Mouse (Mus musculus): ENCODE measurements around the gene Mast4. TPM values are rescaled to one million over a fixed set of nuclear protein-coding genes. Genes with fewer than 3 reads are reported as not detected.

Mast4 gene
- total RNA-seq, 2 experiments from 2014 or later, result 57.3 to 62.4 TPM

- intact Hi-C loops (cut with DNase I), result no loop called here
Measured at GRCm38 (mm10) chr13:102805190-102805589, 529.1 kb downstream of the Mast4 start.

GRCm38 (mm10) chr13:102803206-102803605 is 531.1 kb downstream of the Mast4 start:
- DNase-seq (ENCODE audit: extremely low spot score in 1 of 2, low spot score in 2 of 2), result no peak
- no peak overlapping the region for H3K27ac ChIP-seq
- no peak for TF ChIP-seq CTCF (IDR thresholded peaks at IDR 0.05)
- H3K4me3 ChIP-seq, result no peak overlapping the region
- intact Hi-C loops (cut with DNase I), result no loop called here

More at GRCm38 (mm10) chr13:102805190-102805589, 529.1 kb downstream of the Mast4 start:
- no peak for TF ChIP-seq CTCF (IDR thresholded peaks at IDR 0.05)
- Histone ChIP-seq H3K4me3 (no peak overlapping the region), H3K27ac (no peak overlapping the region)
- no peak for DNase-seq (ENCODE audit: extremely low spot score in 1 of 2, low spot score in 2 of 2)

GRCm38 (mm10) chr13:102792157-102792556 is 542.1 kb downstream of the Mast4 start:
- no peak; the same call in 1 of the 2 replicates for TF ChIP-seq CTCF (IDR thresholded peaks at IDR 0.05)
- no peak for DNase-seq (ENCODE audit: extremely low spot score in 1 of 2, low spot score in 2 of 2)
- no peak overlapping the region for H3K27ac ChIP-seq
- no peak overlapping the region for H3K4me3 ChIP-seq
- intact Hi-C loops (cut with DNase I), result no loop called here

GRCm38 (mm10) chr13:102790601-102791155 is 543.6 kb downstream of the Mast4 start:
- TF ChIP-seq CTCF (IDR thresholded peaks at IDR 0.05), result no peak
- Histone ChIP-seq H3K27ac (no peak overlapping the region), H3K4me3 (no peak overlapping the region)
- DNase-seq (ENCODE audit: extremely low spot score in 1 of 2, low spot score in 2 of 2), result no peak
- intact Hi-C loops (cut with DNase I), result no loop called here

- H3K27ac ChIP-seq, result no peak overlapping the region
- no peak for DNase-seq (ENCODE audit: extremely low spot score in 1 of 2, low spot score in 2 of 2)
- TF ChIP-seq CTCF (IDR thresholded peaks at IDR 0.05), result no peak
- no peak overlapping the region for H3K4me3 ChIP-seq
- intact Hi-C loops (cut with DNase I), result no loop called here
Measured at GRCm38 (mm10) chr13:102786666-102787230, 547.5 kb downstream of the Mast4 start.

- TF ChIP-seq CTCF (IDR thresholded peaks at IDR 0.05), result no peak
- Histone ChIP-seq H3K4me3 (no peak overlapping the region), H3K27ac (no peak overlapping the region)
- DNase-seq (ENCODE audit: extremely low spot score in 1 of 2, low spot score in 2 of 2), result no peak
- intact Hi-C loops (cut with DNase I), result no loop called here
Measured at GRCm38 (mm10) chr13:102783531-102784310, 550.6 kb downstream of the Mast4 start.

GRCm38 (mm10) chr13:102779275-102779674 is 555.0 kb downstream of the Mast4 start:
- H3K4me3 ChIP-seq, result no peak overlapping the region
- no peak for TF ChIP-seq CTCF (IDR thresholded peaks at IDR 0.05)
- no peak for DNase-seq (ENCODE audit: extremely low spot score in 1 of 2, low spot score in 2 of 2)
- no peak overlapping the region for H3K27ac ChIP-seq
- intact Hi-C loops (cut with DNase I), result no loop called here

- intact Hi-C loops (cut with DNase I), result no loop called here
- TF ChIP-seq CTCF (IDR thresholded peaks at IDR 0.05), result no peak
- Histone ChIP-seq H3K27ac (no peak overlapping the region), H3K4me3 (no peak overlapping the region)
- no peak for DNase-seq (ENCODE audit: extremely low spot score in 1 of 2, low spot score in 2 of 2)
Measured at GRCm38 (mm10) chr13:102778859-102779258, 555.4 kb downstream of the Mast4 start.

GRCm38 (mm10) chr13:102775506-102775905 is 558.8 kb downstream of the Mast4 start:
- Histone ChIP-seq H3K4me3 (no peak overlapping the region), H3K27ac (no peak overlapping the region)
- no peak for TF ChIP-seq CTCF (IDR thresholded peaks at IDR 0.05)
- intact Hi-C loops (cut with DNase I), result no loop called here
- DNase-seq (ENCODE audit: extremely low spot score in 1 of 2, low spot score in 2 of 2), result no peak

GRCm38 (mm10) chr13:102774786-102775201 is 559.5 kb downstream of the Mast4 start:
- DNase-seq (ENCODE audit: extremely low spot score in 1 of 2, low spot score in 2 of 2), result no peak
- no peak; the same call in 1 of the 2 replicates for TF ChIP-seq CTCF (IDR thresholded peaks at IDR 0.05)
- H3K27ac ChIP-seq, result no peak overlapping the region
- H3K4me3 ChIP-seq, result no peak overlapping the region
- intact Hi-C loops (cut with DNase I), result no loop called here

GRCm38 (mm10) chr13:102773169-102773568 is 561.1 kb downstream of the Mast4 start:
- intact Hi-C loops (cut with DNase I), result no loop called here
- H3K4me3 ChIP-seq, result no peak overlapping the region
- no peak for TF ChIP-seq CTCF (IDR thresholded peaks at IDR 0.05)
- DNase-seq (ENCODE audit: extremely low spot score in 1 of 2, low spot score in 2 of 2), result no peak
- no peak overlapping the region for H3K27ac ChIP-seq

- no peak for TF ChIP-seq CTCF (IDR thresholded peaks at IDR 0.05)
- H3K4me3 ChIP-seq, result no peak overlapping the region
- no peak overlapping the region for H3K27ac ChIP-seq
Measured at GRCm38 (mm10) chr13:102770194-102770593, 564.1 kb downstream of the Mast4 start.

More at GRCm38 (mm10) chr13:102770194-102770593, 564.1 kb downstream of the Mast4 start:
- intact Hi-C loops (cut with DNase I), result no loop called here
- DNase-seq (ENCODE audit: extremely low spot score in 1 of 2, low spot score in 2 of 2), result no peak
